17 mouse cellular contexts compared by ENCODE assay signal in the genomic region with DNA sequence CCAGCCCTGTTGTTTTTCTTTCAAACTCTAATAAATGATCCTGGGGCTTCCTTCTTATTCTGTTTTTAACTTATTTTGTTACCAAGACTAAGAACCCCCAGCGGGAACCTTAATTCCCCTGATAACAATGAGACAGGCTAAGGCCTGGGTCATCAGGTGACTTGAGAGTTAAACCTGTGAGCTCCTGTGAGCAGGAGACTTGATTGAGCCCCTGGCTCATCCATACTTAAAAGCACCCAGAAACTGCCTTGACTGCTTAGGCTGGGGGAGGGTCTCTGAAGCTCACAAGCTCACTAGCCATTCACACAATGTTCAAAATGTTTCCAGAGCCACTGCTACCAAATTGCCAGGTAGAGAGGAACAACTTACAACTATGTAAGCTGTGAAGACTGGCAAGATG.
A peak's percentile ranks its signal among the peaks of the same experiment; 100 is the strongest.
DNase-seq lines count a peak whose midpoint lies in the region; ATAC-seq and TF ChIP-seq lines count a peak whose summit lies in the region.
"Had no signal": no experiment of that assay in that cellular context is flagged by ENCODE, and none has a peak within 500 bp of the region (broad histone marks: within the 10 kb centered on the region; RNA-seq: fewer than 3 reads in every experiment).

No protein-coding gene starts in this region.

- H3K4me2 ChIP-seq in hindbrain, postnatal 0 days (ENCODE audit: low read depth, low read length): no peak overlapping the region
- H3K4me2 ChIP-seq in hindbrain, embryonic 13.5 days: no peak overlapping the region
- H3K4me2 ChIP-seq: heart, embryonic 15.5 days; neural tube, embryonic 12.5 days had no signal

- TF ChIP-seq CTCF in hindbrain, postnatal 0 days (IDR thresholded peaks at IDR 0.05; ENCODE audit: low read depth): no peak

- DNase-seq in hindbrain, postnatal 0 days (ENCODE audit: low spot score): no peak
- peak; percentile 20 for DNase-seq in retina, postnatal 1 day
- DNase-seq in retina, embryonic 14.5 days (ENCODE audit: low spot score): no peak
- no peak for DNase-seq in limb, embryonic 10.5 days (ENCODE audit: low spot score)
- no peak for DNase-seq in gastrocnemius, postnatal 4 days (ENCODE audit: low spot score in 2 of 2)
- no peak for DNase-seq in heart, adult 18-20 months
- no peak for DNase-seq in adipocyte (ENCODE audit: low spot score)
- DNase-seq: adrenal gland, postnatal 10 days; cerebellum, adult 9-11 months; forebrain, postnatal 0 days; gastrocnemius, postnatal 14 days; kidney, adult 2 months; lung, adult 18-20 months; thymus, postnatal 14 days had no signal

- H3K27me3 ChIP-seq in hindbrain, postnatal 0 days (ENCODE audit: insufficient read depth, low read length): no peaks in the 10 kb centered on the region
- H3K27me3 ChIP-seq in hindbrain, embryonic 13.5 days: peaks cover 24% of the 10 kb centered on the region; the same call in 1 of the 2 replicates
- peaks cover 47% of the 10 kb centered on the region for H3K27me3 ChIP-seq in limb, embryonic 10.5 days (ENCODE audit: low read depth, poor library complexity, severe bottlenecking)
- H3K27me3 ChIP-seq: neural tube, embryonic 12.5 days had no signal

- H3K4me3 ChIP-seq in hindbrain, postnatal 0 days (ENCODE audit: low read length): no peak overlapping the region
- no peak overlapping the region for H3K4me3 ChIP-seq in hindbrain, embryonic 13.5 days
- H3K4me3 ChIP-seq in limb, embryonic 10.5 days: no peak overlapping the region
- H3K4me3 ChIP-seq: heart, embryonic 15.5 days; neural tube, embryonic 12.5 days had no signal

- H3K9ac ChIP-seq in hindbrain, postnatal 0 days (replicated peaks; ENCODE audit: low read length): no peak overlapping the region
- H3K9ac ChIP-seq in hindbrain, embryonic 13.5 days: no peak overlapping the region
- H3K9ac ChIP-seq: forebrain, postnatal 0 days; heart, embryonic 15.5 days; neural tube, embryonic 12.5 days had no signal

- WGBS in hindbrain, postnatal 0 days: 21% methylated on average over 1 of the region's 1 CpGs
- WGBS in hindbrain, embryonic 13.5 days: 6% methylated on average over 1 of the region's 1 CpGs
- WGBS in limb, embryonic 10.5 days: 8% methylated on average over 1 of the region's 1 CpGs

- 0 out of 2 replicates have a peak, but pooled peaks cover 5% of the 10 kb centered on the region for H3K4me1 ChIP-seq in hindbrain, postnatal 0 days (ENCODE audit: insufficient read depth, low read length)
- peaks cover 21% of the 10 kb centered on the region for H3K4me1 ChIP-seq in hindbrain, embryonic 13.5 days (replicated peaks)
- peaks cover 23% of the 10 kb centered on the region for H3K4me1 ChIP-seq in limb, embryonic 10.5 days

- H3K27ac ChIP-seq in hindbrain, postnatal 0 days: no peak overlapping the region
- H3K27ac ChIP-seq in hindbrain, embryonic 13.5 days: no peak overlapping the region
- peak overlapping the region; percentile 67 for H3K27ac ChIP-seq in limb, embryonic 10.5 days
- H3K27ac ChIP-seq: heart, embryonic 15.5 days; neural tube, embryonic 12.5 days had no signal

- no peaks in the 10 kb centered on the region for H3K9me3 ChIP-seq in hindbrain, postnatal 0 days (ENCODE audit: low read length)
- H3K9me3 ChIP-seq in hindbrain, embryonic 13.5 days: no peaks in the 10 kb centered on the region
- H3K9me3 ChIP-seq in limb, embryonic 10.5 days (replicated peaks): no peaks in the 10 kb centered on the region
- H3K9me3 ChIP-seq: heart, embryonic 15.5 days; neural tube, embryonic 12.5 days had no signal

- peak; percentile 11; the same call in 1 of the 2 replicates for ATAC-seq in hindbrain, postnatal 0 days
- ATAC-seq in hindbrain, embryonic 13.5 days (ENCODE audit: low FRiP score): no peak

- H3K36me3 ChIP-seq in hindbrain, postnatal 0 days (ENCODE audit: insufficient read depth, low read length): no peaks in the 10 kb centered on the region
- H3K36me3 ChIP-seq in hindbrain, embryonic 13.5 days: no peaks in the 10 kb centered on the region
- no peaks in the 10 kb centered on the region for H3K36me3 ChIP-seq in limb, embryonic 10.5 days
- H3K36me3 ChIP-seq: heart, embryonic 15.5 days; neural tube, embryonic 12.5 days had no signal
